Mouse (Mus musculus) heart, postnatal 14 days (tissue): ENCODE data around the gene Erich6b. TPM values are rescaled to one million over a fixed set of nuclear protein-coding genes. Genes with fewer than 3 reads are reported as not detected.

ENCODE experiments used
- DNase-seq, 2 experiments: peaks; one replicate each; pipeline ENCODE4 v3.0.0; 2021 to 2022
- intact Hi-C: fragments of 180-260 bp; cut with DNase I; formaldehyde crosslinking; loops from one replicate; pipeline ENCODE4 v1.15.1; 2025
- long read RNA-seq, 2 experiments: library from polyadenylated mRNA; stranded (forward); transcript quantifications; one replicate each; pipeline ENCODE4 v2.0.0; 2021
- total RNA-seq, 2 experiments: library from RNA; stranded (reverse); gene quantifications; 2 replicates each; pipeline ENCODE4 v1.2.3; 2021

The Erich6b gene
- total RNA-seq, result not detected
- long read RNA-seq, experiment 1, result 0 reads
- long read RNA-seq, experiment 2, result 0 reads

DNA sequence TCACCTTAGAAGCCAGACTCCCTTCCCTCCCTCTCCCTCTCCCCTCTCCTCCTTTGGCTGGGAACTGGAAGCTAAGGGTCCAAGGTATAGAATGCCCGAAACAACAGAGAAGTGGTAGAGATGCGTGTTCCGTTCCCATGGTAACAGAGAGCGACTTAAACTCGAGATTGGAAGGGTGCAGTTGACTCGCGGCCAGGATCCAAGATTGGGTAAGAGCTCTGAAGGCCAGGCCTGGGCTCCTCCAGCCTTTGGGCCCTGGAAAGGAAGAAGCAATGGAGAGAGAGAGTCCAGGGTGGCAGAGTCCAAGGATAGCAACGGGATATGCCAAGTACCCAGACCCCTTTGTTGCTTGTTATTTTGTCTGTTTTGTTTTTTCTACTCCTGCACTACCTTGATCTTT is at the start of gene Erich6b:
Erich6b (plus strand) TSS at position 180 of the 400 bp plus-strand sequence.
- DNase-seq, result no peak
- intact Hi-C loops, result loop anchor here (5.0 kb wide), 1 partner anchor 80 kb away; no protein-coding TSS in a partner anchor

- DNase-seq, result no peak
- intact Hi-C loops, result no loop called here
Measured at GRCm38 (mm10) chr14:75592978-75593377, 49.1 kb upstream of the Erich6b start, which contains the start of gene Spert. Gene Spert (minus strand): TSS chr14:75593116.

- no peak for DNase-seq
- intact Hi-C loops, result no loop called here
Measured at GRCm38 (mm10) chr14:75609176-75609575, 32.9 kb upstream of the Erich6b start.

DNA sequence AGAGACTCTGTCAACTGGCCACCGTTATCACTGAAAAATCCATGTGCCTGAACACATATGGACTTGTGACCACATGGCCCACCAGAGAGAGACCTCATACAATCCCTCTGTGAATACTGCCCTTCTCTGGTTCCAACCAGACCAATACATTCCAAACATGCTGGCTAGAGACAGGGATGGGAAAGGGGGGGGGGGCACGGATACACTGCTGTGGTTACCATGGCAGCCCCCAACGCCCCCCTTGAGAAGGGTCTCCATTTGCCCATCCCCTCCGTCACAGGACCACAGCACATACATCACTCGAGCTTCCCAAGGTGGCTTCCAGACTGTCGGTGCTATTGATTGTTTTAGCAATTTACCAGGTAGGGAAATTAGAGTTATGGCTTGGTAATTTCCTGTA is 25.7 kb upstream of the Erich6b start:
- intact Hi-C loops, result no loop called here
- no peak for DNase-seq

DNA sequence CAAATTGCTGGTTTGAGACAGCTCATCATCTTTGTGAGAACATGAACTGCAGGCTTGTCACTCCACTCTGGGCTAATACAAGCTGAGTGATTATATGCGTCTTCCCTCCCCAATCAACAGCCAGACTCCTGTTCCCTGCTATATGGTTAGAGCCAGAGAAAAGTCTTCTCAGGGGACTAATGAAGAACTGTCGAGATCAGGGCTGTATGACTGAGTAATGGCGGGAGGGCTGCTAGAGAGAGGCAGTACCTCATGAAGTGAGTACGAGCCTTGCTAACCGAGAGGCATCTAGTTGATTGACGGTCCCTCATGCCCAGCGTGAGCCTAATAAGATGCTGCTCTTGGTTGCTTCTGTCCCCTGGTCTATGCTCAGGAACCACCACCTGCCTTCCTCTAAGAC is 19.1 kb upstream of the Erich6b start:
- intact Hi-C loops, result no loop called here

DNA sequence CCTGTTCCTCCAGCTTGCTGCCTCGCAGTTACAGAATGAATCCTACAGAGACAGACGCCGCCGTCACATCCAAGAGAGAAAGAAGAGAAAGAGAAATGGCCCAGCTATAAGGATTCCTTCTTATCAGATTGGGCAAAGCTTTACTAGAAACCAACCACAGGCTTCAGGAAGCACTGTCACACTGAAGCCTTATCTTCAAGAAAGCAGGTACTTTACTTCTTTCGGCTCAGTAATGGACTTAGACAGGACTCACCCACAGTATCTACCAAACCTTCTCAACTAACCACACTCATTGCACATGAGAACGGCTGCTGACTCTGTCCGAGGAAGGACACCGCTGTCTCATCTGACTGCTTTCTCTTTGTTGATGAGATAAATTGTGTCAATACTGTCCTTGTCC is 13.2 kb upstream of the Erich6b start:
- intact Hi-C loops, result no loop called here
- no peak for DNase-seq

More for the DNA sequence above, 19.1 kb upstream of the Erich6b start:
- DNase-seq, result no peak

DNA sequence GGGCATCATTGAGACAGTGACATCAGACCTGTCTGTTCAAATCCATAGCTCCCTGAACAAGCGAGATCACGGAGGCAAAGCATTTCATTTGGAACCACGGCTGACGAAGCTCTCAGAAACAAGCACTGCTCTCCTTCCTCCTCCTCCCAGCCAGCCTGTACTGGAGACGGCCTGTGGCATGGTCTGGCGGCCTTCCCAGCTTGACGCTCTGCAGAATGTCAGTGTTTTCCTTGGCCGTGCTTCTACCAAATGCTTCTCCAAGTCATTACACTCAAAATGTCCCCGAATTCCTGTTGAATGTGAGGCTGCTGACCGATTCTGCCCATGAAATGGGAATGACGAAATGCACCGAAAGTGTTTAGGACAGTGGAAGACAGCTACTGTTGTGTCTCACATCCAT is 6.7 kb upstream of the Erich6b start:
- peak; percentile 40 to 51 for DNase-seq
- intact Hi-C loops, result no loop called here

DNA sequence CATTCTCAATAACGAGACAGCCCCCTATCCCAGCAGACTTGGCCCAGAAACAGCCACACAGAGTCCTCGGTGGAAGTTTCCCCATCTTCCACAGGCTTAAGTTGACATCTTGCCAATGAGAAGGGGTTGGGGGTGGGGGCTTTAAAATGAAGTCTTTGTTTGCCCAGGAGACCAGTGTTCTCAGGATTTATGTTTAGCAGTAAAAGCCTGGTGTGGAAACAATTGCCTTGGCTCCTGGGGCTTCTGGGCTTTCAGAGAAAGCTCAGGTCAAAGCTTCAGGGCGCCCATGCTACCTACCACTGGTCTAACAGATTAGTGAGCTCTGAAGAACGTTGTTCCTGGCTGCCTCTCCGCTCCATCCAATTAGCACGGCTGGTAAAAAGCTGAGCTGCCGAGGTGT is 6.0 kb upstream of the Erich6b start:
- intact Hi-C loops, result no loop called here
- no peak for DNase-seq

DNA sequence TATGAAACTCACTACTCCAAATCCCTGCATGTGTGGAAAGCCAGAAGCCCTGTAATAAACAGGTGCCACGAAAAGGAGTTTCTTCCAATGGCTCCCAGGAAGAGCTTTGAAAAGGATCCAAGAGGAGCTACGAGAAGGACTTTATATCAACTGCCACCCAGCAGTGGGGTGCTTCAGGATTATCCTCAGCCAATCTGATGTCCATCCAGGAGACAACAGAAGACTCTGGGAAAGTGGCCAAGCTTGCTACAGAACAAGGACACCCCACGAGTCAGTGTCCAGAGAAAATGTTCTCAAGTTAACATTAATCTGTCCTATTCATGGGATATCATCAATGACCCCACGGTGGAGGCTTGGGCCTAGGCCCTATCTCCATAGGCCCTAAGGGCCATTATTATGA is 4.4 kb upstream of the Erich6b start:
- intact Hi-C loops, result no loop called here
- DNase-seq, result no peak

DNA sequence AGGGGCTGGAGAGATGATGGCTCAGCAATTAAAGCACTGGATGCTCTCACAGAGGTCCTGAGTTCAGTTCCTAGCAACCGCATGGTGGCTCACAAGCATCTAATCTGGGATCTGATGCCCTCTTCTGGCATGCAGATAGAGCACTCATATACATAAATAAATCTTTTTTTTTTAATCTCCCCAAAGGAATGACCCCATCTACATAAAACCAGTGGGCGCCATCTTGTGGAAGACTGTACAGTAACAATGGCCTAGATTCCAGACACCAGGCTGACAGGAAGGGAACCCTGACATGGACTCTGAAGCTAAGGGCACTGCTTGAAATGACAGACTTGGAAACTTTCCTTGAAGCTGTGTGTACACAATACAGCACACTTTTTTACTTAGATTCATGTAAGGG is 1.2 kb upstream of the Erich6b start:
- intact Hi-C loops, result loop anchor here (5.0 kb wide), 1 partner anchor 81 kb away; no protein-coding TSS in a partner anchor
- DNase-seq, result peak in 1 of 2 experiments; percentile 15

- DNase-seq, result peak in 1 of 2 experiments; percentile 9
- intact Hi-C loops, result loop anchor here (5.0 kb wide), 1 partner anchor 81 kb away; no protein-coding TSS in a partner anchor
Measured at GRCm38 (mm10) chr14:75641369-75641768, 690 bp upstream of the Erich6b start.

DNA sequence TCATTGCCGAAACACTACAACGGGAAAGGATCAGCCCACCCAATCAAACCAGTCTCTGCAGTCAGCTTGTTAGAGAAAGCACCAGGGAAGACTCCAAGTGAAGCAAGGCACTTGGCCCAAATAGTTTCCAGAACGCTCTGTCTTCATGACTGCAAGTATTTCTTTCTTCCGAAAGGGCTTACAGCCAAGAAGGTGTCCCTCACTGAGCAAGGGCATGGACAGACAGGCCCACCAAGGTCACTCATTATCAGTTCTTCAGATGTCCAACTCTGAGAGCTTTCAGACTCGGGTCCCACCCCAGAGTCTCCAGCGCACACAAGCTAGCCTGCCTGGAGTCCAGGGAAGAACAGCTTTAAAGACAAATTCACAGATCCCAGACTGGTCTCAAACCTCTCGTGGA is 3.4 kb downstream of the Erich6b start:
- no peak for DNase-seq
- intact Hi-C loops, result no loop called here

DNA sequence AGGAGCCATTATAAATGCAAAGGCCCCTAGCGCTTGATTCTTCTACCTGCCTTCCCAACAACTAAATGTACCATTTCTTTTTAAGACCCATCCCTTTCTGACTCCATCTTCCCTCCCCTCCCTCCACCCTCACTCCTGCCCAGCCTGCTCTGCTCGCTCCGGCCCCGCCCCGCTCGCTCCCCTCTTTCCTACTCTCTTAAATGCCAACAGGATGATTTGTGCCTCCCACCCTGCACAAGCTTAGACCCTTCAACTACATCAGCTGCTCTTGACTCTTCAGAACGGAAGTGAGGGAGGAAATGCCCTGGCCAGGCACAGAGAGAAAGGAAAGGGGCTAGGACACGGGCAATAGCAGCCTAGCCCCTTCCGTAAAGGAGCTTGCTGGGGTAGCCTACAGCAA is 4.0 kb downstream of the Erich6b start:
- no peak for DNase-seq
- intact Hi-C loops, result no loop called here

GRCm38 (mm10) chr14:75646968-75647829 is 5.1 kb downstream of the Erich6b start:
- no peak for DNase-seq
- intact Hi-C loops, result no loop called here

- intact Hi-C loops, result no loop called here
- DNase-seq, result no peak
Measured at GRCm38 (mm10) chr14:75660936-75661335, 18.9 kb downstream of the Erich6b start.

GRCm38 (mm10) chr14:75661548-75661947 is 19.5 kb downstream of the Erich6b start:
- DNase-seq, result no peak
- intact Hi-C loops, result no loop called here

DNA sequence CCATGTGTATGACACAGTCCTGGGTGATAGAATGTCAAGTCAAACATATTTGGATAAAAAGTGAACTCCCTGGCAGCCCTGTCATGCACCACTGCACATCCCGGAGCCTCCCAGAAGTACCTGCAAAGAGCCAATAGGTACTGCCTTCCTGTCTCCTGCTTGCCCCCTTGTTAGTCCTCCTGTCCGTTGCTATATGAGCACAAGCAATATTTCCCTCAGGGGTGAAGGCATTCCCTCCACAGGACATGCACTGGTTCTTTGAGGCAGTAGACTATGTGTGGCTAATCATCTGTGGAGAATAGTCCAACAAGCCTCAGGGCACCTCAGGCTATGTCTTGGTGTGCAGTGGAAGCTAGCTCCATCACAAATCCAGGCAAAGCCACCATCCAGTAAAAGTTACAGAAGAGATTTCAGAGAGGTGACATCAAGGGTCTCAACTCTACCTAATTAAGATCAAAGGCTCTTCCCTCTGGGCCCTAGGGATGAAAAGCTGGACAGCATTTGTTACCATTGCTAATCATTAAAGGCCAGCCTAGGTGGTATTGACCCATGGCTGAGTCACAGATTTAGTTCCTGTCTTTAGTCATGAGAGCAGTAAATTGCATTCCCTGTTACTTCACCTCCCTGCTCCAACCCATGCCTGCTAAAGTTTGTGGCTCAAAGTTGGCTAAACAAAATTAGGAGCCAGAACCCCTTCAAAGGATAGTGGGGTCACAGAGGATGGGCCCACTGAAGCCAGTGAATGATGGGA is 23.5 kb downstream of the Erich6b start:
- intact Hi-C loops, result no loop called here
- DNase-seq, result no peak

DNA sequence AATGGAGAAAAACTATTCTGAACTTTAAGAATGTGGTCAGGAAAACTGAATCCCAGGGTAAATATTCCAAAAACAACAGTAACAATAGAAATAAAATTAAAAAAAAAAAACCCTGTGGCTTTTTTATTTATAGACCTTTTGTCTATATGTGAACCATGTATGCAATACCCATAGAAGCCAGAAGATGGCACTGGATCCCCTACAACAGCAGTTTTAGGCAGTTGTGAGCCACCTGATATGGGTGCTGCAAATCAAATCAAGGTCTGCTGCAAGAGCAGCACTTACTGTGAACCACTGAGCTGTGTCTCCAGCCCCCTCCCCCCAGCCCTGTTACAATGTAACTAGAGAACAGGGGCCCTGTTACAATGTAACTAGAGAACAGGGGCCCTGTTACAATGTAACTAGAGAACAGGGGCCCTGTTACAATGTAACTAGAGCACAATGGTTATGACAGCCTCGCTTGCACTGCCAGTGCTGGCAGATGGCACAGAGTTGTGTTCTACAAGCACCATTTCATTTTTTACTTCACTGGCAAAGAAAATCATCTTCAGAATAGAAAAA is 27.1 kb downstream of the Erich6b start:
- no peak for DNase-seq
- intact Hi-C loops, result no loop called here

GRCm38 (mm10) chr14:75676316-75676715 is 34.3 kb downstream of the Erich6b start:
- intact Hi-C loops, result no loop called here
- no peak for DNase-seq

DNA sequence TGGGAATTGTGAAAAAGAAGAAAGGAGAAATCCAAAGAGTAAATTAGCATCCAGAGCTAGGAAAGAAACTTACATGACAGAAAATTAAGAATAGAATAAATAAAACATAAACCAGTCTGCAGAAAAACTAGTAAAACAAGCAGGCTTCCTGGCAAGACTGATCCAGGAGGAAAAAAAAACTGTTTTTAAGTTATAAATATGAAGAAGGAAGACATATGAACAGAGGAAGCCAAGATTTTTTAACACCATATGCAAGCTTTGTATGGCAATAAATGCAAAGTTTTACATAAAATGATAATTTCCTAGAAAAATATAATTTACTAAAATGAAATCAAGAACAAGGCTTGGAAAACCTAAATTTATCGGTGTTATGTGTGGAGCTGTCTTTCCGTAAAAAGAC is 48.4 kb downstream of the Erich6b start:
- intact Hi-C loops, result no loop called here

DNA sequence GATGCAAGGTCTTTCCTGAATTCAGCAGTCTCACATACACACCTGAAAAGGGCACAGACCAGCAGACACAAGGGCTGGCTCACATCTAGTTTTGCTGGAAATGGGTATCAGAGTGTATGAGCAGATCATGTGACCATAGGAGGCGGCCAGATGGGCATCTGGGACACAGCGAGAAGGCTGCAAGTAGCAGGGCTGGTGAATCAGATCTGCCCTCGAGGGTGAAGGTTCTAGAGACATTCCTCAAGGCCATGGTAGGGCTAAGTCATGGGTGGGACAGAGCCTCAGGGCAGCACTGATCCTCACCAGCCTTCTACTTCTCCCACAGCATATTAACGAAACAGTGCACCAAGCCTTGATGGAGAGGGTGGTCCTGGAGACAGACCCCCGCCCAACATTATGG is 54.0 kb downstream of the Erich6b start:
- intact Hi-C loops, result no loop called here
- DNase-seq, result no peak

More for the DNA sequence above, 48.4 kb downstream of the Erich6b start:
- no peak for DNase-seq
